Mouse (Mus musculus) embryonic facial prominence, embryonic 13.5 days (tissue): ENCODE measurements around the gene Slc10a6. TPM values are rescaled to one million over a fixed set of nuclear protein-coding genes. Genes with fewer than 3 reads are reported as not detected.

ENCODE experiments used
- ATAC-seq: fragments of 200-750 bp; cut with Nextera tagmentation; 2 replicates; pipeline ENCODE4 v1.8.0; 2017; ENCODE audit warnings: low read depth; ENCODE audit not compliant: insufficient number of reproducible peaks, insufficient read depth, low FRiP score, low TSS enrichment
- H3K27ac ChIP-seq: fragments of 300-500 bp; sonication (generic); 2 replicates; pipeline ENCODE4 v1.5.1; 2015; ENCODE audit warnings: moderate library complexity, mild to moderate bottlenecking, inconsistent platforms
- H3K27me3 ChIP-seq: fragments of 300-500 bp; sonication (generic); 2 replicates; pipeline ENCODE4 v1.6.1; 2015; ENCODE audit warnings: mild to moderate bottlenecking, inconsistent platforms
- H3K36me3 ChIP-seq: fragments of 300-500 bp; sonication (generic); 2 replicates; pipeline ENCODE4 v1.6.1; 2015; ENCODE audit warnings: mild to moderate bottlenecking, inconsistent platforms
- H3K4me1 ChIP-seq: fragments of 300-500 bp; sonication (generic); 2 replicates; pipeline ENCODE4 v1.6.1; 2015; ENCODE audit warnings: inconsistent platforms
- H3K4me2 ChIP-seq: fragments of 300-500 bp; sonication (generic); 2 replicates; pipeline ENCODE4 v1.6.1; 2015; ENCODE audit warnings: moderate library complexity, mild to moderate bottlenecking, inconsistent platforms
- H3K4me3 ChIP-seq: fragments of 300-500 bp; sonication (generic); 2 replicates; pipeline ENCODE4 v1.5.1; 2015; ENCODE audit warnings: mild to moderate bottlenecking, inconsistent platforms
- H3K9ac ChIP-seq: fragments of 300-500 bp; sonication (generic); 2 replicates; pipeline ENCODE4 v1.6.1; 2015; ENCODE audit warnings: mild to moderate bottlenecking, inconsistent platforms
- H3K9me3 ChIP-seq: fragments of 300-500 bp; sonication (generic); 2 replicates; pipeline ENCODE4 v1.6.1; 2016; ENCODE audit warnings: inconsistent platforms
- WGBS: fragments of 180-500 bp; shearing (Covaris S2); methylation state at CpG from one replicate; pipeline ENCODE4 v1.1.7; 2015; ENCODE audit warnings: mixed read lengths; 5-methylcytosine and 5-hydroxymethylcytosine counted together
- polyA plus RNA-seq: library from polyadenylated mRNA; unstranded; fragments of >200 nt; fragmentation: Nextera tagmentation; extraction: Ambion mirVana; gene quantifications from 2 replicates; pipeline ENCODE4 v1.2.1, GENCODE M21; 2015

The Slc10a6 gene
- polyA plus RNA-seq: 0.19 and 1.1 TPM in 2 replicates

- peak; percentile 76; the same call in 1 of the 2 replicates for ATAC-seq
- H3K4me2 ChIP-seq: no peak within 1 kb of the TSS; the same call in 1 of the 2 replicates
- H3K36me3 ChIP-seq: no peaks in the 10 kb centered on the region
- H3K4me1 ChIP-seq: peaks cover 13% of the 10 kb centered on the region
- no peaks in the 10 kb centered on the region for H3K27me3 ChIP-seq
- WGBS: 44% methylated on average over 17 of the region's 17 CpGs
- no peak within 1 kb of the TSS for H3K9ac ChIP-seq
- H3K4me3 ChIP-seq: no peak within 1 kb of the TSS
- no peaks in the 10 kb centered on the region for H3K9me3 ChIP-seq
- peak within 1 kb of the TSS; percentile 72 for H3K27ac ChIP-seq
These were observed at the start of gene Slc10a6 for GRCm38 (mm10) chr5:103629111-103629764. Slc10a6 (minus strand) TSS chr5:103629403.

- Histone ChIP-seq H3K4me3 (no peak overlapping the region), H3K27ac (no peak overlapping the region), H3K4me2 (no peak overlapping the region), H3K4me1 (0 out of 2 replicates have a peak, but pooled peaks cover 8% of the 10 kb centered on the region), H3K9me3 (no peaks in the 10 kb centered on the region), H3K36me3 (no peaks in the 10 kb centered on the region), H3K27me3 (no peaks in the 10 kb centered on the region), H3K9ac (no peak overlapping the region)
- ATAC-seq: no peak
- 95% methylated on average over 5 of the region's 5 CpGs for WGBS
These were observed 49.8 kb upstream of the Slc10a6 start for GRCm38 (mm10) chr5:103678974-103679373.

- Histone ChIP-seq H3K9ac (no peak overlapping the region), H3K27me3 (no peaks in the 10 kb centered on the region), H3K9me3 (no peaks in the 10 kb centered on the region), H3K27ac (no peak overlapping the region), H3K4me3 (no peak overlapping the region), H3K4me1 (0 out of 2 replicates have a peak, but pooled peaks cover 9% of the 10 kb centered on the region), H3K36me3 (no peaks in the 10 kb centered on the region), H3K4me2 (no peak overlapping the region)
- 73% methylated on average over 6 of the region's 6 CpGs for WGBS
- no peak for ATAC-seq
These were observed 48.7 kb upstream of the Slc10a6 start for GRCm38 (mm10) chr5:103677894-103678293.

- Histone ChIP-seq H3K9me3 (no peaks in the 10 kb centered on the region), H3K36me3 (no peaks in the 10 kb centered on the region), H3K4me1 (0 out of 2 replicates have a peak, but pooled peaks cover 12% of the 10 kb centered on the region), H3K27me3 (peaks cover 6% of the 10 kb centered on the region; the same call in 1 of the 2 replicates), H3K4me3 (no peak overlapping the region), H3K9ac (no peak overlapping the region), H3K27ac (no peak overlapping the region), H3K4me2 (no peak overlapping the region)
- 85% methylated on average over 6 of the region's 6 CpGs for WGBS
- ATAC-seq: no peak
These were observed 47.2 kb upstream of the Slc10a6 start for GRCm38 (mm10) chr5:103676289-103676881.

- H3K9me3 ChIP-seq: no peaks in the 10 kb centered on the region
- ATAC-seq: no peak
- H3K4me2 ChIP-seq: no peak overlapping the region
- no peak overlapping the region for H3K9ac ChIP-seq
- H3K36me3 ChIP-seq: no peaks in the 10 kb centered on the region
- 25% methylated on average over 6 of the region's 6 CpGs for WGBS
- H3K4me3 ChIP-seq: no peak overlapping the region
- 0 out of 2 replicates have a peak, but pooled peaks cover 12% of the 10 kb centered on the region for H3K4me1 ChIP-seq
- peak overlapping the region; percentile 49; the same call in 1 of the 2 replicates for H3K27ac ChIP-seq
- peaks cover 6% of the 10 kb centered on the region; the same call in 1 of the 2 replicates for H3K27me3 ChIP-seq
These were observed 45.3 kb upstream of the Slc10a6 start for GRCm38 (mm10) chr5:103674482-103674881.

- no peak overlapping the region for H3K4me3 ChIP-seq
- peaks cover 6% of the 10 kb centered on the region; the same call in 1 of the 2 replicates for H3K27me3 ChIP-seq
- 75% methylated on average over 4 of the region's 4 CpGs for WGBS
- H3K9me3 ChIP-seq: no peaks in the 10 kb centered on the region
- H3K36me3 ChIP-seq: no peaks in the 10 kb centered on the region
- H3K4me1 ChIP-seq: 0 out of 2 replicates have a peak, but pooled peaks cover 12% of the 10 kb centered on the region
- H3K4me2 ChIP-seq: no peak overlapping the region
- no peak for ATAC-seq
- no peak overlapping the region for H3K9ac ChIP-seq
- no peak overlapping the region for H3K27ac ChIP-seq
These were observed 44.4 kb upstream of the Slc10a6 start for GRCm38 (mm10) chr5:103673611-103674010.

GRCm38 (mm10) chr5:103671858-103672257, 42.7 kb upstream of the Slc10a6 start:
- Histone ChIP-seq H3K4me3 (no peak overlapping the region), H3K27me3 (peaks cover 6% of the 10 kb centered on the region; the same call in 1 of the 2 replicates), H3K9ac (no peak overlapping the region), H3K9me3 (no peaks in the 10 kb centered on the region), H3K4me1 (0 out of 2 replicates have a peak, but pooled peaks cover 12% of the 10 kb centered on the region), H3K36me3 (no peaks in the 10 kb centered on the region), H3K4me2 (no peak overlapping the region), H3K27ac (no peak overlapping the region)
- 63% methylated on average over 3 of the region's 3 CpGs for WGBS
- ATAC-seq: no peak

GRCm38 (mm10) chr5:103665876-103666275, 36.7 kb upstream of the Slc10a6 start:
- no peak overlapping the region for H3K27ac ChIP-seq
- H3K27me3 ChIP-seq: no peaks in the 10 kb centered on the region
- H3K36me3 ChIP-seq: no peaks in the 10 kb centered on the region
- H3K4me2 ChIP-seq: no peak overlapping the region
- H3K4me3 ChIP-seq: no peak overlapping the region
- no peaks in the 10 kb centered on the region for H3K4me1 ChIP-seq
- 80% methylated on average over 2 of the region's 2 CpGs for WGBS
- ATAC-seq: no peak
- H3K9ac ChIP-seq: no peak overlapping the region
- no peaks in the 10 kb centered on the region for H3K9me3 ChIP-seq

GRCm38 (mm10) chr5:103664932-103665331, 35.7 kb upstream of the Slc10a6 start:
- no peak overlapping the region for H3K4me2 ChIP-seq
- H3K27ac ChIP-seq: no peak overlapping the region
- WGBS: 70% methylated on average over 9 of the region's 9 CpGs
- no peak overlapping the region for H3K4me3 ChIP-seq
- no peak for ATAC-seq
- no peak overlapping the region for H3K9ac ChIP-seq
- no peaks in the 10 kb centered on the region for H3K27me3 ChIP-seq
- H3K4me1 ChIP-seq: no peaks in the 10 kb centered on the region
- H3K36me3 ChIP-seq: no peaks in the 10 kb centered on the region
- no peaks in the 10 kb centered on the region for H3K9me3 ChIP-seq

- WGBS: 40% methylated on average over 3 of the region's 3 CpGs
- H3K9ac ChIP-seq: no peak overlapping the region
- H3K36me3 ChIP-seq: no peaks in the 10 kb centered on the region
- H3K4me2 ChIP-seq: no peak overlapping the region
- no peak overlapping the region for H3K27ac ChIP-seq
- 0 out of 2 replicates have a peak, but pooled peaks cover 7% of the 10 kb centered on the region for H3K4me1 ChIP-seq
- H3K4me3 ChIP-seq: no peak overlapping the region
- ATAC-seq: no peak
- H3K27me3 ChIP-seq: 0 out of 2 replicates have a peak, but pooled peaks cover 8% of the 10 kb centered on the region
- no peaks in the 10 kb centered on the region for H3K9me3 ChIP-seq
These were observed 30.4 kb upstream of the Slc10a6 start for GRCm38 (mm10) chr5:103659571-103659970.

- H3K4me2 ChIP-seq: no peak overlapping the region
- no peaks in the 10 kb centered on the region for H3K9me3 ChIP-seq
- H3K4me3 ChIP-seq: no peak overlapping the region
- H3K27ac ChIP-seq: no peak overlapping the region
- 0 out of 2 replicates have a peak, but pooled peaks cover 8% of the 10 kb centered on the region for H3K27me3 ChIP-seq
- no peak for ATAC-seq
- WGBS: 64% methylated on average over 5 of the region's 5 CpGs
- H3K4me1 ChIP-seq: 0 out of 2 replicates have a peak, but pooled peaks cover 7% of the 10 kb centered on the region
- no peak overlapping the region for H3K9ac ChIP-seq
- no peaks in the 10 kb centered on the region for H3K36me3 ChIP-seq
These were observed 29.7 kb upstream of the Slc10a6 start for GRCm38 (mm10) chr5:103658921-103659320.
